Mouse (Mus musculus): ENCODE measurements around the gene Fam160a2. TPM values are rescaled to one million over a fixed set of nuclear protein-coding genes. Genes with fewer than 3 reads are reported as not detected.
"Not testable (repeated sequence)": the region's sequence is repeated elsewhere in the genome, so short reads cannot be mapped to it uniquely, and the experiment has no call there.

The Fam160a2 gene
- polyA plus RNA-seq, 1 experiment from 2014 or later: 41.7 TPM

GRCm38 (mm10) chr7:105416529-105416928 lies 16.7 kb upstream of the Fam160a2 start:
- Histone ChIP-seq H3K4me2 (replicated peaks) (no peak overlapping the region), H3K36me3 (no peaks in the 10 kb centered on the region), H3K4me1 (no peaks in the 10 kb centered on the region), H3K9ac (no peak overlapping the region), H3K27me3 (replicated peaks) (no peaks in the 10 kb centered on the region), H3K27ac (no peak overlapping the region), H3K9me3 (no peaks in the 10 kb centered on the region), H3K4me3 (no peak overlapping the region)
- ATAC-seq (ENCODE audit: low FRiP score, low read depth): no peak
- WGBS: 95% methylated on average over 7 of the region's 7 CpGs

- Histone ChIP-seq H3K27ac (no peak overlapping the region), H3K4me2 (replicated peaks) (no peak overlapping the region), H3K9me3 (no peaks in the 10 kb centered on the region), H3K4me3 (no peak overlapping the region), H3K9ac (no peak overlapping the region), H3K27me3 (replicated peaks) (no peaks in the 10 kb centered on the region), H3K36me3 (no peaks in the 10 kb centered on the region), H3K4me1 (no peaks in the 10 kb centered on the region)
- WGBS: 65% methylated on average over 6 of the region's 6 CpGs
- ATAC-seq (ENCODE audit: low FRiP score, low read depth): no peak
Measured at GRCm38 (mm10) chr7:105414385-105414784, 14.5 kb upstream of the Fam160a2 start.

- not testable (repeated sequence) for H3K27ac ChIP-seq; H3K9me3 ChIP-seq; H3K9ac ChIP-seq; H3K36me3 ChIP-seq; H3K4me1 ChIP-seq; H3K27me3 ChIP-seq (replicated peaks); H3K4me2 ChIP-seq (replicated peaks); H3K4me3 ChIP-seq
- peak; percentile 52; the same call in 1 of the 2 replicates for ATAC-seq (ENCODE audit: low FRiP score, low read depth)
- WGBS: 61% methylated on average over 8 of the region's 8 CpGs
Measured at GRCm38 (mm10) chr7:105411874-105412632, 12.2 kb upstream of the Fam160a2 start.

DNA sequence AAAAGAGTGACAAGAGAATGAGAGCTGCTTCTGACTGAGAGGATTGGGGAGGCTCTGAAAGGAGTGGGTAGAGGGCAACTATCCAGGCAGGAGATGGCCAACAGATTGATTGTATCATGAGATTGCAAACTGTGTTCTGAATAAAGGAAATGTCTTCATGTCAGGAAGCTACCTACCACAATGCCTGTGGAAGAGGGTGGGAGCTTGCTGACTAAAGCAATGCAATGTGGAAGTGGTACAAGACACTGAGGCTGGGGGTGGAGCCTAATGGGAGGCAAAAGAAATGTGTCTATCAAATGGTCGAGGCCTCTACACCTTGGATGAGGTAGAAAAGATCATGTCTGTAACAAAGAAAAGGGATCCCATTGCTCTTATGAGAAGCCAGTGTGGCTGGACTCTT lies 6.5 kb upstream of the Fam160a2 start:
- 74% methylated on average over 1 of the region's 1 CpGs for WGBS
- no peak for ATAC-seq (ENCODE audit: low FRiP score, low read depth)

GRCm38 (mm10) chr7:105404268-105404667 lies 4.4 kb upstream of the Fam160a2 start, which contains the start of gene Cnga4:
Gene Cnga4 (plus strand): TSS chr7:105404568.
- H3K9ac ChIP-seq: no peak within 1 kb of the TSS
- H3K4me2 ChIP-seq (replicated peaks): no peak within 1 kb of the TSS
- H3K4me1 ChIP-seq: no peaks in the 10 kb centered on the region
- 74% methylated on average over 5 of the region's 5 CpGs for whole genome bisulfite sequencing
- ATAC-seq (ENCODE audit: low FRiP score, low read depth): no peak
- no peak within 1 kb of the TSS for H3K27ac ChIP-seq
- H3K27me3 ChIP-seq (replicated peaks): no peaks in the 10 kb centered on the region
- no peaks in the 10 kb centered on the region for H3K36me3 ChIP-seq
- H3K4me3 ChIP-seq: no peak within 1 kb of the TSS
- no peaks in the 10 kb centered on the region for H3K9me3 ChIP-seq

More for the DNA sequence above, 6.5 kb upstream of the Fam160a2 start:
- Histone ChIP-seq H3K4me2 (replicated peaks) (no peak overlapping the region), H3K4me1 (no peaks in the 10 kb centered on the region), H3K27ac (no peak overlapping the region), H3K9me3 (no peaks in the 10 kb centered on the region), H3K27me3 (replicated peaks) (no peaks in the 10 kb centered on the region), H3K9ac (no peak overlapping the region), H3K4me3 (no peak overlapping the region), H3K36me3 (no peaks in the 10 kb centered on the region)

DNA sequence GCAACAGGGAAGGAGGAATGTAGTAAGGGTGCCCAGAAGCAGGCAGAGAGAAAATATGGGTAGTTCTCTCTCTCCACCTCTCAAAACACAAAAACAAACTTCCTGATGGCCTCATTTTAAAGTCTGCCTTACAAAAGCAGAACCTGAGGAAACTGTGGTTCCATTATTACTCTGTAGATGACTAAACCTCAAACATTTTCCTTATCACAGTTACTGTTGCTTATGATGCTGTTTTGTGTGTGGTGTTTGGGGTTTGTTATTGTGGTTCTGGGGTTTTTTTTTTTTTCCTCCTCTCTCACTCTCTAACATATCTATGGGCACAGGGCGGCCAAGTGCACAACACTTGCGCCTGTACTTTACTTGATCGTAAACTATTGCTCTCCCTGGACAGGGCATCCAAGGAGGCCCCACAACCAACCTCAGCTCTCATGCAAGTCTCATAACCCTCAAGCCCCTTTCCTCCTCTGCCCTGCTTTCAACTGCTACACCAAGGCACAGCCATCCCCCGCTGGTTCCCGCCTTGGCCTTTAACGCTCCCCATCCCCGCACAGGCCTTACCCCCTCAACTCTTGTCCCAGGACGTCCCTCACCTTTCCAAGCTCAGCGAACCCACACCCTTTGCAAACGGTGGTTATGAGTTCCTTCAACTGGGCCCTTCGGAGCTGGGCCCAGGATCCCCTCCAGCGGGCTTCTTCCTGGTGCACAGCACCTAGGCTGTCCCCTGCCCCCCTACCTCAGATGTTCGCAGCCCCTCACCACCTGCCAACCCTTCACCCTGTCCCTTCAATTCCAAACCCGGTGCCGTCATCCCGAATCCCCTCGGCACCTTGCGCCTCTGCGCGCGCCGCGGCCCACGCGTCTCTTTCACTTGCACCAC lies 558 bp downstream of the Fam160a2 start:
- peak overlapping the region; percentile 78 for H3K4me2 ChIP-seq (replicated peaks)
- H3K27me3 ChIP-seq (replicated peaks): no peaks in the 10 kb centered on the region
- H3K27ac ChIP-seq: no peak overlapping the region
- no peaks in the 10 kb centered on the region for H3K9me3 ChIP-seq
- H3K4me1 ChIP-seq: 0 out of 2 replicates have a peak, but pooled peaks cover 6% of the 10 kb centered on the region
- H3K9ac ChIP-seq: peak overlapping the region; percentile 67
- no peaks in the 10 kb centered on the region for H3K36me3 ChIP-seq
- WGBS: 2% methylated on average over 25 of the region's 25 CpGs
- peak overlapping the region; percentile 57 for H3K4me3 ChIP-seq
- ATAC-seq (ENCODE audit: low FRiP score, low read depth): peak; percentile 63

DNA sequence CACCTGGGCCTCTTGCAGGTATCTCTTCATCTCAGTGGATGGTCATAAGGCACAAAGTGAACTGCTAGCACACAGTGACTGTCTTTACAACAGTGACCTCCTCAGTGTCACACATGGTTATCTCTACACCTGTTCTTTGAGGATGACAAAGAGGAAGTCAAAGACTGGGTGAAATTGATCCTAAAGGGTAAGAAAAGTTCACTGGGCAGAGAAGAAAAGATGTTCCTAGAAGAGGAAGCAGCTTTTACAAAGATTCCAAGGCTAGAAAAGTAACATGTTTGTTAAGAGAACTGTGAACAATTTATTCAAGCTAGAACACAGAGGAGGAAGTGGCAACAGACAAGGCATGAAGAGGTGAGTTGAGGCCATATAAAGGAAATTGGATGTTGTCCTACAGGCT lies 3.7 kb downstream of the Fam160a2 start:
- no peak overlapping the region for H3K27ac ChIP-seq
- no peak for ATAC-seq (ENCODE audit: low FRiP score, low read depth)

DNA sequence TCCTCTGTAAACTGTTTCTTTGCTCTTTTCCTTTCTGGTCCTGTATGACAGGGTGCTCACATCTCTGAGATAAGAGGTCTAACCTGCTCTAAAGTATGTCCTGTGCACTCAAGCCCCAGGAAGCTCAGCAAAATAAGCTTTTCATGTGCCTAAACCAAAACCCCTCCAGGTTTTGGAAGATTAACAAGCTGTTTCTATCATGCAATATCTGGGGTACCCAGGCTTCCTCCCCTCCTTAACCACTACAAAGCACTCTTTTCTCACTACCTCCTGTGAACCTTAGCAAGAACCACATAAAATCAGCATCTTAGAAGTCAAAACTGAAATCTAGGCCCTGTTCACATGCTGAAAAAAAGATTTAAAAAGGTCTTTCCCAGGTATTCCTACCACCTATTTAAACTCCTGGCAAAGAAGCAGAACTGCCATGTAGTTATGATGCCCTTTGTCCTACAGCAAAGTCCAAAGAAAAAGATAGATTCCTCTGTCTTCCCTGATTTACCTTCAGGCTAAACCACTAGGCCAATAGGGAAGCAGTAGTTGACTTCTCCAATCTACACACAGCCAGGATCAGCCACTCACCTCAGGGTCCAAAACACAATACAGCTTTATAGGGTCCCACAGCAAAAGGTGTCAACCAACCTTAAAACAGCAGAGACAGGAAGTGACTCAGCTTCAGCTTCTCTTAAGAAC lies 4.6 kb downstream of the Fam160a2 start:
- Histone ChIP-seq H3K4me2 (replicated peaks) (no peak overlapping the region), H3K4me1 (0 out of 2 replicates have a peak, but pooled peaks cover 6% of the 10 kb centered on the region), H3K36me3 (no peaks in the 10 kb centered on the region), H3K9me3 (no peaks in the 10 kb centered on the region), H3K9ac (no peak overlapping the region), H3K4me3 (no peak overlapping the region), H3K27ac (no peak overlapping the region), H3K27me3 (replicated peaks) (no peaks in the 10 kb centered on the region)
- no peak for ATAC-seq (ENCODE audit: low FRiP score, low read depth)

More for the DNA sequence above, 3.7 kb downstream of the Fam160a2 start:
- Histone ChIP-seq H3K36me3 (no peaks in the 10 kb centered on the region), H3K27me3 (replicated peaks) (no peaks in the 10 kb centered on the region), H3K4me1 (0 out of 2 replicates have a peak, but pooled peaks cover 6% of the 10 kb centered on the region), H3K9me3 (no peaks in the 10 kb centered on the region), H3K4me2 (replicated peaks) (no peak overlapping the region), H3K4me3 (no peak overlapping the region), H3K9ac (no peak overlapping the region)

DNA sequence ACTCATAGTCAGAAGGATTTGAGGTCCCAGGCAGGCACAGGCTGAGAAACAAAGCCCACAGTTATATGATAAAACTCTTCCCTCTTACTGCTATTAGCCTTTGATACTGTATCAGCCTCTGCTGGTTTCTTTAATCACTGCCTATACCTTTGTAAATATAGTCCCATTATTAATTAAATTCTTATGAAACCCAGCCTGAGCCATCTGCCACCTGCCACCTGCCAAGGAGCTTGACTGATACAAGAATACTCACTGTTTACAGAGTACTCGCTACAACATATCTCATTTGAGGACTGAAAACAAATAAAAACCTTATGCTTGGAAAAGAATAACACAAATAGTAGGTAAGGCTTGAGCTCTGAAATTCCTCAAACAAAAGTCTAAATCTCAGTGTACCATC lies 5.2 kb downstream of the Fam160a2 start:
- H3K36me3 ChIP-seq: peaks cover 6% of the 10 kb centered on the region
- no peak overlapping the region for H3K4me3 ChIP-seq
- no peak overlapping the region for H3K27ac ChIP-seq
- H3K9ac ChIP-seq: no peak overlapping the region
- no peaks in the 10 kb centered on the region for H3K9me3 ChIP-seq
- H3K4me2 ChIP-seq (replicated peaks): no peak overlapping the region
- H3K4me1 ChIP-seq: 0 out of 2 replicates have a peak, but pooled peaks cover 6% of the 10 kb centered on the region
- 89% methylated on average over 1 of the region's 1 CpGs for WGBS
- no peak for ATAC-seq (ENCODE audit: low FRiP score, low read depth)
- H3K27me3 ChIP-seq (replicated peaks): no peaks in the 10 kb centered on the region

DNA sequence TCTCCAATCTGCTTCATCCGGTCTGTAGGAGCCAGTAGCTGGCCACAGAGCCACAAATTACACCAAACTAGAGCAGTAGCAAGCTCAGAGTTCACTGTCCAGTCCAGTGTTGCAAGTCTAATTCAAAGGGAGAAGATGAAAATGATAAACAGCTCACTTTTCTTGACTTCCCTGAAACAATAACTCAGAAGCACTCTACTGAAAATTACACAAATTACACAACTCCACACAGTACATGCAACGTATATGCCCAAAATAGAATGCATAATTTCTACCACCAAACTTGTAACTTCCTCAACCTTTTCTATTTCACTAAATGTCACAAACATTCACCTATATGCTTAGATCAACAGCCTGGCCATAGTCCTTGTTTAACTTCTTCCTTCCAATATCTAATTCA lies 9.6 kb downstream of the Fam160a2 start:
- H3K27me3 ChIP-seq (replicated peaks): no peaks in the 10 kb centered on the region
- ATAC-seq (ENCODE audit: low FRiP score, low read depth): no peak
- no peak overlapping the region for H3K4me2 ChIP-seq (replicated peaks)
- no peak overlapping the region for H3K27ac ChIP-seq
- no peaks in the 10 kb centered on the region for H3K9me3 ChIP-seq
- no peaks in the 10 kb centered on the region for H3K4me1 ChIP-seq
- H3K36me3 ChIP-seq: peaks cover 48% of the 10 kb centered on the region
- H3K9ac ChIP-seq: no peak overlapping the region
- H3K4me3 ChIP-seq: no peak overlapping the region
- 87% methylated on average over 2 of the region's 2 CpGs for WGBS

- no peaks in the 10 kb centered on the region for H3K4me1 ChIP-seq
- no peak overlapping the region for H3K27ac ChIP-seq
- no peak overlapping the region for H3K4me2 ChIP-seq (replicated peaks)
- no peak overlapping the region for H3K4me3 ChIP-seq
- no peaks in the 10 kb centered on the region for H3K27me3 ChIP-seq (replicated peaks)
- 96% methylated on average over 2 of the region's 2 CpGs for WGBS
- H3K9me3 ChIP-seq: no peaks in the 10 kb centered on the region
- peaks cover 72% of the 10 kb centered on the region for H3K36me3 ChIP-seq
- H3K9ac ChIP-seq: no peak overlapping the region
- ATAC-seq (ENCODE audit: low FRiP score, low read depth): no peak
Measured at GRCm38 (mm10) chr7:105387696-105388095, 12.2 kb downstream of the Fam160a2 start.

- Histone ChIP-seq H3K4me3 (no peak overlapping the region), H3K27ac (no peak overlapping the region), H3K27me3 (replicated peaks) (no peaks in the 10 kb centered on the region), H3K9ac (no peak overlapping the region), H3K36me3 (peaks cover 76% of the 10 kb centered on the region), H3K4me2 (replicated peaks) (no peak overlapping the region), H3K9me3 (no peaks in the 10 kb centered on the region), H3K4me1 (no peaks in the 10 kb centered on the region)
- no peak for ATAC-seq (ENCODE audit: low FRiP score, low read depth)
- WGBS: 97% methylated on average over 3 of the region's 3 CpGs
Measured at GRCm38 (mm10) chr7:105380329-105380728, 19.5 kb downstream of the Fam160a2 start.
